Mouse (Mus musculus): ENCODE results near the gene Spsb1. TPM values are rescaled to one million over a fixed set of nuclear protein-coding genes. Genes with fewer than 3 reads are reported as not detected.

Gene Spsb1
- polyA plus RNA-seq, 1 experiment from 2014 or later, result 9.2 TPM

DNA sequence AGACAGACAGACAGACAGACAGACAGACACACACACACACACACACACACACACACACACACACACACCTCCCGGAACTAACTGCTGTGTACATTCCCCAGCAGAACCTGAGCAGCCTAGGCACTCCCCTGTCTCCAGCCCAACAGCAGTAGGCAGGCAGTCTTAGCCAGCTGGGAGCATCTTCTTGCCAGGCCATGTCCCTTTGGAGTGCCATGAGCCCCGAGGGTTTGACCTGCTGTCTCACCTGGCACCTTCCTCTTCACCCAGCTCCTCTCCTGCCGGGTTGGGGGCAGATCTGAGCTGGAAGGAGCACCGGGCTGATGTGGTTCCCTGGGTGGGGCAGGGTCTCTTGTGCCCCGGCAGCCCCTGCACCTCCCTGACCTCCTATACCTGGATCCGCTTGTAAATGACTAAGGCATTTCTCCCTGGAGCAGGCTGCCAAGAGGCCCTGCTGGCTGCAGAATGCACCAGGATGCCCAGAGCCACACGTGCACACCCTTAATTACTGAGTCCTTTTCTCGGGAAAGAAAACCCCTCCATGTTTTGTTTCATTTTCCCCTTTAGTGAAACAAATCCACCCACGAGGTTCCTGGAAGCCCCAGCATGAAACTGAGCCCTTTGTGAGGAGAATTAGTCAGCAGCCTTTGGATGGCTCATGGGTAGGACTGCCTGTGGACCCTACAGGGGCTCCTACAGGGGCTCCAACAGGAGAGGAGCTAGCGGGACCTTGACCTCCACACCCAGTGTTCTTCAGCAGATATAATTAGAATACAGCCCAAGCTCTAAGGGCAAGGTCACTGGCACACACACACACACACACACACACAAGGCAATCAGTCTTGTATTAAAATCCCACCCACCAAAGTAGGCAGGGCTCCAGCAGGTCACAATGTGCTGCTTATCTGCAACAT is 11.8 kb downstream of the Spsb1 start:
- no peak overlapping the region for H3K4me3 ChIP-seq
- WGBS, result 55% methylated on average over 10 of the region's 10 CpGs

DNA sequence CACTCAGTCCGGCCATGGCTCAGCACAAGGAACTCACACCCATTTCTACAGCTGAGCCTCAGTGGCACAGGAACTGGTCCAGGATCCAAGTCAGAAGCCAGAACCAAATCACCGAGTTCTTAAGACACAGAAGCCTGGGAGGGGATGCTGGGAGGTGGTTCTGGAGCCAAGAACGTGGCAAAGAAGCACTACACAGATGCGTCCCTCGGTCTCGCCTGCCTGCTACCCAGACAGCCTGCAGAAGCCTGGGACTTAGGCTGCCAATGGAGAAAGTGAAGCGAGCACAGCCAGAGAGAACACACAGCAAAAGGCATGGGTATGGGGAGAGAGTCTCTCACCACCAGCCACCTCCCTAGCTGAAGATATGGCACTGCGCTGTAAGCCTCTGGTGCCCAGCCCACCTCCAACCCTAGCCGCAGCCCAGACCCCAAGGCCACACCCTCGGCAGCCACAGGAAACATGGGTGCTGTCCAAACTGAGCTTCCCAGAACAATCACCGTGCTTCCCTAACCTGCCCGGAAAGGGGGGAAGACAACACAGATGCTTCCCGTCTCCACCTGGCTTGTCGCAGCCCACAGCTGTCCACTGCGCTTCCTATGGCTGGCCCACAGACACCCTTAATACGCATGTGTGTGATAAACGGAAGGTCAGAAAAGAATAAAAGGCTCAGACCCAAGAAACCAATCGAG is 13.6 kb downstream of the Spsb1 start:
- Histone ChIP-seq H3K27me3 (ENCODE audit: insufficient read depth, poor library complexity, severe bottlenecking) (peaks cover 27% of the 10 kb centered on the region; the same call in 1 of the 2 replicates), H3K36me3 (no peaks in the 10 kb centered on the region), H3K4me1 (peaks cover 73% of the 10 kb centered on the region), H3K4me3 (no peak overlapping the region), H3K9me3 (no peaks in the 10 kb centered on the region), H3K27ac (0 out of 2 replicates have a peak overlapping the region, but pooled peaks have one; percentile 16)
- DNase-seq (ENCODE audit: low spot score), result no peak
- WGBS, result 75% methylated on average over 18 of the region's 18 CpGs

More for the DNA sequence above, 11.8 kb downstream of the Spsb1 start:
- Histone ChIP-seq H3K27ac (peak overlapping the region; percentile 22; the same call in 1 of the 2 replicates), H3K36me3 (no peaks in the 10 kb centered on the region), H3K9me3 (no peaks in the 10 kb centered on the region), H3K27me3 (ENCODE audit: insufficient read depth, poor library complexity, severe bottlenecking) (peaks cover 33% of the 10 kb centered on the region; the same call in 1 of the 2 replicates), H3K4me1 (peaks cover 76% of the 10 kb centered on the region)
- DNase-seq (ENCODE audit: low spot score), result no peak

- 56% methylated on average over 8 of the region's 8 CpGs for WGBS
- H3K4me1 ChIP-seq, result peaks cover 63% of the 10 kb centered on the region
- no peak for DNase-seq (ENCODE audit: low spot score)
Observed at GRCm38 (mm10) chr4:149938701-149939100, 16.1 kb downstream of the Spsb1 start.

GRCm38 (mm10) chr4:149936921-149937320 is 17.9 kb downstream of the Spsb1 start:
- H3K9me3 ChIP-seq, result 0 out of 2 replicates have a peak, but pooled peaks cover 3% of the 10 kb centered on the region
- H3K4me1 ChIP-seq, result peaks cover 45% of the 10 kb centered on the region
- 36% methylated on average over 5 of the region's 5 CpGs for WGBS
- no peak overlapping the region for H3K4me3 ChIP-seq
- no peak for DNase-seq (ENCODE audit: low spot score)
- H3K36me3 ChIP-seq, result no peaks in the 10 kb centered on the region
- H3K27me3 ChIP-seq (ENCODE audit: insufficient read depth, poor library complexity, severe bottlenecking), result peaks cover 30% of the 10 kb centered on the region
- H3K27ac ChIP-seq, result no peak overlapping the region

More at GRCm38 (mm10) chr4:149938701-149939100, 16.1 kb downstream of the Spsb1 start:
- Histone ChIP-seq H3K27ac (peak overlapping the region; percentile 59; the same call in 1 of the 2 replicates), H3K36me3 (no peaks in the 10 kb centered on the region), H3K4me3 (no peak overlapping the region), H3K9me3 (no peaks in the 10 kb centered on the region), H3K27me3 (ENCODE audit: insufficient read depth, poor library complexity, severe bottlenecking) (peaks cover 34% of the 10 kb centered on the region)

DNA sequence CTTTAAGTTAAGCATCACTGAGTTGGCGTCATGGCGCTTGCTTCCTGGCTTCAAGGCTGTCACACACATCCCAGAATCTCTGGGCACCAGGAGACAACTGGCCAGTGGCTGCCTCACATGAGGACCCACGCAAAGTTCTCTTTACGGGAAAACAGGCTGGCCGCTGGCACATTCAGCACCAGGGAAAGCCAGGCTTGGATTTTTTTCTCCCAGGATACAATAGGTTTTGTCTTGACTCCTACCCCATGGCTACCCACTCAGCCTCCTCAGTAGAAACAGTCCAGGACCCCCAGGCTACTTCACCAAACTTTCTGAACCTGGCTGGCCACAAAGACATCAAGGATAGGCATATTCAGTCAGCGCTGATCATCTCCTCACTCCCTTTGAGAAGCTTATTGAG is 19.4 kb downstream of the Spsb1 start:
- Histone ChIP-seq H3K4me1 (peaks cover 39% of the 10 kb centered on the region), H3K27me3 (ENCODE audit: insufficient read depth, poor library complexity, severe bottlenecking) (peaks cover 22% of the 10 kb centered on the region), H3K27ac (no peak overlapping the region), H3K9me3 (0 out of 2 replicates have a peak, but pooled peaks cover 3% of the 10 kb centered on the region), H3K36me3 (no peaks in the 10 kb centered on the region), H3K4me3 (no peak overlapping the region)
- no peak for DNase-seq (ENCODE audit: low spot score)
- 80% methylated on average over 6 of the region's 6 CpGs for WGBS

GRCm38 (mm10) chr4:149933519-149934245 is 21.2 kb downstream of the Spsb1 start:
- Histone ChIP-seq H3K27me3 (ENCODE audit: insufficient read depth, poor library complexity, severe bottlenecking) (peaks cover 14% of the 10 kb centered on the region), H3K4me3 (no peak overlapping the region), H3K27ac (no peak overlapping the region; the same call in 1 of the 2 replicates), H3K9me3 (0 out of 2 replicates have a peak, but pooled peaks cover 3% of the 10 kb centered on the region), H3K36me3 (no peaks in the 10 kb centered on the region), H3K4me1 (peaks cover 32% of the 10 kb centered on the region)
- no peak for DNase-seq (ENCODE audit: low spot score)
- WGBS, result 86% methylated on average over 16 of the region's 16 CpGs

DNA sequence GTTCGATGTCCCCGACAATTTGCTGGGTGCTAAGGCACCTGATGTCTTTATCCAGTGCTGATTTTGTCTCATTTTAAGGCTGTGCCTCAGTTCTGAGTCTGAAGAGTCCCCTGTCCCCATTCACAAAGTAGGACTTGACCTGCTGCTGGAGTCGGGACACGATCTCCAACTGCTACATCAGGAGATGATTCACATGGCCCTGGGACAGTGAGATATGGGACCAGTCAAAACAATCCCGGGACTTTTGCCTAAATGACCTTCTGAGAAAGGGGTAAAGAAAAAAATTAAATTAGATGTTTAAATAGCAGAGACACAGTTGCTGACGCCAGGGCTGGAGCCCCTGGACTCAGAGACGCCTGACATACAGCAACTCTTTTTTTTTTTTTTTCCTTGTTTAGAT is 21.8 kb downstream of the Spsb1 start:
- Histone ChIP-seq H3K9me3 (0 out of 2 replicates have a peak, but pooled peaks cover 3% of the 10 kb centered on the region), H3K4me1 (peaks cover 25% of the 10 kb centered on the region), H3K4me3 (no peak overlapping the region), H3K36me3 (no peaks in the 10 kb centered on the region), H3K27me3 (ENCODE audit: insufficient read depth, poor library complexity, severe bottlenecking) (peaks cover 14% of the 10 kb centered on the region), H3K27ac (no peak overlapping the region)
- DNase-seq (ENCODE audit: low spot score), result no peak
- 88% methylated on average over 7 of the region's 7 CpGs for WGBS

- H3K9me3 ChIP-seq, result 0 out of 2 replicates have a peak, but pooled peaks cover 3% of the 10 kb centered on the region
- no peak overlapping the region for H3K4me3 ChIP-seq
- no peak overlapping the region for H3K27ac ChIP-seq
- peaks cover 14% of the 10 kb centered on the region for H3K27me3 ChIP-seq (ENCODE audit: insufficient read depth, poor library complexity, severe bottlenecking)
- no peaks in the 10 kb centered on the region for H3K36me3 ChIP-seq
- 79% methylated on average over 9 of the region's 9 CpGs for WGBS
- peaks cover 20% of the 10 kb centered on the region for H3K4me1 ChIP-seq
- no peak for DNase-seq (ENCODE audit: low spot score)
Observed at GRCm38 (mm10) chr4:149932108-149932815, 22.6 kb downstream of the Spsb1 start.

GRCm38 (mm10) chr4:149930755-149931154 is 24.1 kb downstream of the Spsb1 start:
- H3K9me3 ChIP-seq, result 0 out of 2 replicates have a peak, but pooled peaks cover 3% of the 10 kb centered on the region
- H3K4me3 ChIP-seq, result no peak overlapping the region
- H3K4me1 ChIP-seq, result peaks cover 10% of the 10 kb centered on the region
- H3K27me3 ChIP-seq (ENCODE audit: insufficient read depth, poor library complexity, severe bottlenecking), result peaks cover 10% of the 10 kb centered on the region
- no peak overlapping the region for H3K27ac ChIP-seq
- DNase-seq (ENCODE audit: low spot score), result no peak
- H3K36me3 ChIP-seq, result no peaks in the 10 kb centered on the region
- 61% methylated on average over 3 of the region's 3 CpGs for WGBS

DNA sequence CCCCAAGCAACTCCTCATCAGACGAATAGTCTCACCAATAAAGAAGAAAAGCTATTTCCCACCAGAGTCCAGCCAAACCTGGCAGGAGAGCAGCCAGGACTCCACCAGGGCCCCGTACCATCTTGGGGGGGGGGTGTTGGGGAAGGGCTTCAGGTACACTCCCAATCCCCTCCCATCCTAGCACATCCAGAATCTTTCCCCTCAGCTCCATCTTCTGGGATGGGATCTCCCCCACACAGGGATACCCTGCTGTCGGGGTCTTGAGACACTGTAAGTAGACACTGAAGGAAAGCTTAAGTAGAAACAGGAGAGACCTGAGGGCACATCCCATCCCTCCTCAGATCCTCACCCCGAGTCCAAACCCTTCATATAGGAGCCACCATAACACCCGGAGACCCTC is 31.8 kb downstream of the Spsb1 start:
- no peaks in the 10 kb centered on the region for H3K36me3 ChIP-seq
- 83% methylated on average over 4 of the region's 5 CpGs for WGBS
- no peak for DNase-seq (ENCODE audit: low spot score)
- H3K4me3 ChIP-seq, result no peak overlapping the region
- H3K27ac ChIP-seq, result peak overlapping the region; percentile 78
- H3K27me3 ChIP-seq (ENCODE audit: insufficient read depth, poor library complexity, severe bottlenecking), result no peaks in the 10 kb centered on the region; the same call in 1 of the 2 replicates
- no peaks in the 10 kb centered on the region for H3K9me3 ChIP-seq
- peaks cover 55% of the 10 kb centered on the region for H3K4me1 ChIP-seq

DNA sequence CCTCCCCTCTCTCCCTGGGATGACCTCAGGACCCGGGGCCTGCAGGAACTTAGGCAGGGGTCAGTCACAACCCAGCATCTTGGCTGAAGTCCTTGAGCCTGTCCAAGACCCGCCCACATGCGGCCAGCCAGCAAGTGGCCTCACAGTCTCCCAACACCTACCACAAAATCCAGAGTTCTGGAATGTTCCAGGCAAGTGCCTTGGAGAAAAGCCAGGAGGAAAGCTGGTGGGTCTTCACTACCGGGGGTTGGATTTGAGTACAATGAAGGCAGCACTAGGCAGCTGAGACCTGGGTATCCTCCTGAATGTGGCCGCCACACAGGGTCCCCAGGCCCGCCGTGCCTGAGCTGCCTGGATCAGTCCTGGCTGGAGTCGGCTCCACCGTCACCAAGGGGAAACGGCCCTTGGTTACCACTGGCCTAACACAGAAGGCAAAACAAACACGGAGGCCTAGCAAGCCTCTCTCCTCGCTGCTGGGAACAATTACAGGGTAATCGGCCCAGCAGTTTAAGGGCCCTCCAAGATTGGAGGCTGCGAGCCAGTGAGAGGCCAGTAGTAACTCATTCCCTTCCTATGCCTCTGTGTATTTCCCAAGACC is 32.6 kb downstream of the Spsb1 start:
- peak overlapping the region; percentile 78 for H3K27ac ChIP-seq
- DNase-seq (ENCODE audit: low spot score), result peak; percentile 84
- WGBS, result 33% methylated on average over 14 of the region's 14 CpGs

More for the DNA sequence above, 32.6 kb downstream of the Spsb1 start:
- H3K9me3 ChIP-seq, result no peaks in the 10 kb centered on the region
- peaks cover 63% of the 10 kb centered on the region for H3K4me1 ChIP-seq
- no peaks in the 10 kb centered on the region; the same call in 1 of the 2 replicates for H3K27me3 ChIP-seq (ENCODE audit: insufficient read depth, poor library complexity, severe bottlenecking)
- no peaks in the 10 kb centered on the region for H3K36me3 ChIP-seq
- no peak overlapping the region for H3K4me3 ChIP-seq

All from heart, embryonic 10.5 days (tissue).